Mouse (Mus musculus): ENCODE data around the gene Hist2h3c2.

- TF ChIP-seq CTCF (IDR thresholded peaks at IDR 0.05; ENCODE audit: extremely low read depth, insufficient read depth, insufficient read length, insufficient replicate concordance) (no peak), POLR2A (IDR thresholded peaks at IDR 0.05; ENCODE audit: low read depth, low read length) (no peak)
Observed at GRCm38 (mm10) chr3:96264404-96264949, 25.6 kb upstream of the Hist2h3c2 start.
